Mouse (Mus musculus) liver, postnatal 0 days (tissue): Measurements from ENCODE around the gene Gm47791. TPM values are rescaled to one million over a fixed set of nuclear protein-coding genes. Genes with fewer than 3 reads are reported as not detected.

Experiments
- ATAC-seq: fragments of 200-750 bp; cut with Nextera tagmentation; 2 replicates; pipeline ENCODE4 v1.8.0; 2017; ENCODE audit warnings: mild to moderate bottlenecking, moderate library complexity
- DNase-seq: peaks from one replicate; pipeline ENCODE4 v3.0.0-alpha.2; 2016
- H3K27ac ChIP-seq: fragments of 300-500 bp; sonication (generic); 2 replicates; pipeline ENCODE4 v1.5.1; 2014; ENCODE audit warnings: antibody characterized with exemption, moderate library complexity, mild to moderate bottlenecking, low read depth
- H3K27me3 ChIP-seq: fragments of 300-500 bp; sonication (generic); 2 replicates; pipeline ENCODE4 v1.6.1; 2014; ENCODE audit warnings: low read length, control low read depth, mixed read lengths; ENCODE audit not compliant: insufficient read depth
- H3K36me3 ChIP-seq: fragments of 300-500 bp; sonication (generic); replicated peaks from 2 replicates; pipeline ENCODE4 v1.6.1; 2014; ENCODE audit warnings: mild to moderate bottlenecking, control low read depth, low read length, moderate library complexity, mixed read lengths; ENCODE audit not compliant: insufficient read depth
- H3K4me1 ChIP-seq: fragments of 300-500 bp; sonication (generic); 2 replicates; pipeline ENCODE4 v1.6.1; 2014; ENCODE audit warnings: antibody characterized with exemption, mild to moderate bottlenecking, control low read depth; ENCODE audit not compliant: insufficient read depth
- H3K4me2 ChIP-seq: fragments of 300-500 bp; sonication (generic); 2 replicates; pipeline ENCODE4 v1.6.1; 2014; ENCODE audit warnings: low read depth, mild to moderate bottlenecking, low read length, moderate library complexity, mixed read lengths
- H3K4me3 ChIP-seq: fragments of 300-500 bp; sonication (generic); 2 replicates; pipeline ENCODE4 v1.5.1; 2014; ENCODE audit warnings: low read depth, low read length
- H3K9ac ChIP-seq: fragments of 300-500 bp; sonication (generic); replicated peaks from 2 replicates; pipeline ENCODE4 v1.6.1; 2014; ENCODE audit warnings: mild to moderate bottlenecking, moderate library complexity
- H3K9me3 ChIP-seq: fragments of 300-500 bp; sonication (generic); 2 replicates; pipeline ENCODE4 v1.6.1; 2016; ENCODE audit warnings: mild to moderate bottlenecking, control low read depth, low read length, mixed read lengths
- CTCF ChIP-seq: sonication (generic); IDR thresholded peaks from 2 replicates; pipeline ENCODE4 v1.5.1; 2016; ENCODE audit warnings: antibody characterized with exemption, low read depth
- EP300 ChIP-seq: IDR thresholded peaks from 2 replicates; pipeline ENCODE4 v1.6.1; 2016; ENCODE audit warnings: antibody characterized with exemption, low read depth, mild to moderate bottlenecking
- WGBS: fragments of 180-500 bp; shearing (Covaris S2); extraction: QIAGEN DNeasy Blood & Tissue Kit; methylation state at CpG from one replicate; pipeline ENCODE4 v1.1.7; 2014; ENCODE audit not compliant: insufficient replicate concordance; 5-methylcytosine and 5-hydroxymethylcytosine counted together
- polyA plus RNA-seq: library from polyadenylated mRNA; unstranded; fragments of >200 nt; fragmentation: Nextera tagmentation; extraction: Ambion mirVana; gene quantifications from 2 replicates; pipeline ENCODE4 v1.2.1, GENCODE M21; 2015

Gene Gm47791
- not detected in 2 replicates for polyA plus RNA-seq

GRCm38 (mm10) chr1:82771022-82771586, at the start of gene Gm47791:
Gene Gm47791, minus strand, starts transcription at chr1:82771243.
- DNase-seq = no peak
- Histone ChIP-seq H3K9me3 (no peaks in the 10 kb centered on the region), H3K27ac (no peak within 1 kb of the TSS), H3K4me2 (no peak within 1 kb of the TSS), H3K27me3 (no peaks in the 10 kb centered on the region), H3K9ac (no peak within 1 kb of the TSS), H3K4me1 (no peaks in the 10 kb centered on the region), H3K36me3 (no peaks in the 10 kb centered on the region), H3K4me3 (no peak within 1 kb of the TSS)
- 73% methylated on average over 15 of the region's 15 CpGs for WGBS
- TF ChIP-seq EP300 (no peak), CTCF (no peak)
- no peak; the same call in 1 of the 2 replicates for ATAC-seq

- Histone ChIP-seq H3K4me2 (peak overlapping the region; percentile 65), H3K9ac (peak overlapping the region; percentile 49), H3K4me3 (peak overlapping the region; percentile 13), H3K36me3 (no peaks in the 10 kb centered on the region), H3K27ac (peak overlapping the region; percentile 80), H3K9me3 (no peaks in the 10 kb centered on the region), H3K27me3 (no peaks in the 10 kb centered on the region), H3K4me1 (peaks cover 29% of the 10 kb centered on the region)
- ATAC-seq (no peak), DNase-seq (no peak)
- TF ChIP-seq CTCF (no peak), EP300 (no peak)
- WGBS = 73% methylated on average over 3 of the region's 3 CpGs
Measured at GRCm38 (mm10) chr1:82820626-82821186, 49.7 kb upstream of the Gm47791 start.

GRCm38 (mm10) chr1:82820179-82820578, 49.1 kb upstream of the Gm47791 start:
- H3K9me3 ChIP-seq = no peaks in the 10 kb centered on the region
- H3K4me1 ChIP-seq = peaks cover 35% of the 10 kb centered on the region
- H3K27me3 ChIP-seq = no peaks in the 10 kb centered on the region
- peak overlapping the region; percentile 49 for H3K9ac ChIP-seq
- H3K4me3 ChIP-seq = peak overlapping the region; percentile 13
- no peaks in the 10 kb centered on the region for H3K36me3 ChIP-seq
- peak; percentile 63 for DNase-seq
- 48% methylated on average over 15 of the region's 15 CpGs for WGBS
- H3K4me2 ChIP-seq = peak overlapping the region; percentile 65
- peak overlapping the region; percentile 80 for H3K27ac ChIP-seq
- peak; percentile 24 for ATAC-seq
- TF ChIP-seq EP300 = peak; percentile 87
- TF ChIP-seq CTCF = no peak

- TF ChIP-seq EP300 (no peak), CTCF (no peak)
- Histone ChIP-seq H3K4me2 (no peak overlapping the region), H3K27me3 (no peaks in the 10 kb centered on the region), H3K4me3 (no peak overlapping the region), H3K4me1 (peaks cover 32% of the 10 kb centered on the region), H3K36me3 (no peaks in the 10 kb centered on the region), H3K9me3 (no peaks in the 10 kb centered on the region), H3K27ac (0 out of 2 replicates have a peak overlapping the region, but pooled peaks have one; percentile 16), H3K9ac (no peak overlapping the region; the same call in 1 of the 2 replicates)
- WGBS = 54% methylated on average over 10 of the region's 10 CpGs
- ATAC-seq (no peak), DNase-seq (no peak)
Measured at GRCm38 (mm10) chr1:82819366-82819765, 48.3 kb upstream of the Gm47791 start.

GRCm38 (mm10) chr1:82815941-82816716, 45.1 kb upstream of the Gm47791 start:
- peak overlapping the region; percentile 62 for H3K4me2 ChIP-seq
- H3K27ac ChIP-seq = peak overlapping the region; percentile 71
- H3K9ac ChIP-seq = peak overlapping the region; percentile 27; the same call in 1 of the 2 replicates
- H3K9me3 ChIP-seq = no peaks in the 10 kb centered on the region
- TF ChIP-seq CTCF (no peak), EP300 (peak; percentile 97)
- H3K36me3 ChIP-seq = no peaks in the 10 kb centered on the region
- DNase-seq (peak; percentile 84), ATAC-seq (peak; percentile 97)
- peaks cover 27% of the 10 kb centered on the region for H3K4me1 ChIP-seq
- no peaks in the 10 kb centered on the region for H3K27me3 ChIP-seq
- H3K4me3 ChIP-seq = peak overlapping the region; percentile 19; the same call in 1 of the 2 replicates
- 29% methylated on average over 17 of the region's 17 CpGs for WGBS

GRCm38 (mm10) chr1:82811766-82812165, 40.7 kb upstream of the Gm47791 start:
- H3K4me1 ChIP-seq = peaks cover 16% of the 10 kb centered on the region
- WGBS = 65% methylated on average over 1 of the region's 1 CpGs
- H3K27ac ChIP-seq = no peak overlapping the region
- H3K9ac ChIP-seq = no peak overlapping the region
- ATAC-seq (no peak), DNase-seq (no peak)
- H3K27me3 ChIP-seq = no peaks in the 10 kb centered on the region
- H3K9me3 ChIP-seq = no peaks in the 10 kb centered on the region
- no peak for TF ChIP-seq CTCF
- TF ChIP-seq EP300 = no peak
- no peak overlapping the region for H3K4me3 ChIP-seq
- H3K4me2 ChIP-seq = no peak overlapping the region
- H3K36me3 ChIP-seq = no peaks in the 10 kb centered on the region
